Mouse (Mus musculus): ENCODE measurements around the gene Gimap7.
"Not testable (repeated sequence)": the region's sequence is repeated elsewhere in the genome, so short reads cannot be mapped to it uniquely, and the experiment has no call there.

Gene Gimap7

DNA sequence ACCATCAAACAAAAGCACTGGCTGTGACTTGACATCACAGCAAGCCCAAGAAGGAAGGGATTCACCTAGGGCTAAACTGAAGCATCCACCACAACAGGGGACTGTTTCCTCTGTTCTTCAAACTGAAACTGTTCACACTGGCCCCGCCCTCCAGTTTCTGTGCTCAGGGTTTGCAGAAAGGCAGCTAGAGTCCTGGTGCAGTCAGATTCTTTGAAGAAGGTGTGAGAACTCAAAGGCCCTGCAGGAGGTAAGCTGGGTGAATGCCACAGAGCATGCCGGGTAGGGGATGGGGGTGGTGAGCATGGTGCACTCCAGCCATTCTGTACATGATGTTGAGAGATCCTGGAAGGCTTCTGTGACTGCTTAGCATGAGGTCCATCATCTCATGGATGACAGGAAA is at the start of gene Gimap7, which contains the start of gene Gm28053:
Gimap7 (plus strand) TSS at position 167 of the 400 bp plus-strand sequence.
Gm28053 (plus strand) TSS at position 153 of the 400 bp plus-strand sequence.
- DNase-seq (ENCODE audit: low spot score), result no peak

DNA sequence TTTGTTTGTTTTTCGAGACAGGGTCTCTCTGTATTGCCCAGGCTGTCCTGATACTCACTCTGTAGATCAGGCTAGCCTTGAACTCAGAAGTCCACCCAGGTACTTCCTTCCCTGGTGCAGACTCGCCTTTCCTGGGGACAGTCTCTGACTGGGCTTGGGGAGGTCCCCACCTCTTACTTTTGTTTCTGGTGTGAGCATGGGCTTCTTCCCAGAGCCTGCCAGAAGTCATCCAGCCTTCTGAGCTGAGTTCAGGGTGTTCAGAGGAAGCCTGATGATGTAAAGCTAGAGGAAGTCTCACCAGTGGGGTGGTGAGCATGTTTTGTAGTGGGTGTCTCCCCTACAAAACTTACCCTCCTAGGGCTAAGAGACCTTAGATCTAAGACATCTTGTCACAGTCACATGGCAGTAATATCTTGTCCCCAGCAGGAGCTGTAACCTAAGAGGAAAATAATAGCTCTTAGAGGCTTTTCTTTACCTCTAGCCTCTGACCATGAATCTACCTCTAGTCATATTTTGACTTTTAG is 48.9 kb upstream of the Gimap7 start:
- no peak for DNase-seq (ENCODE audit: low spot score)

DNA sequence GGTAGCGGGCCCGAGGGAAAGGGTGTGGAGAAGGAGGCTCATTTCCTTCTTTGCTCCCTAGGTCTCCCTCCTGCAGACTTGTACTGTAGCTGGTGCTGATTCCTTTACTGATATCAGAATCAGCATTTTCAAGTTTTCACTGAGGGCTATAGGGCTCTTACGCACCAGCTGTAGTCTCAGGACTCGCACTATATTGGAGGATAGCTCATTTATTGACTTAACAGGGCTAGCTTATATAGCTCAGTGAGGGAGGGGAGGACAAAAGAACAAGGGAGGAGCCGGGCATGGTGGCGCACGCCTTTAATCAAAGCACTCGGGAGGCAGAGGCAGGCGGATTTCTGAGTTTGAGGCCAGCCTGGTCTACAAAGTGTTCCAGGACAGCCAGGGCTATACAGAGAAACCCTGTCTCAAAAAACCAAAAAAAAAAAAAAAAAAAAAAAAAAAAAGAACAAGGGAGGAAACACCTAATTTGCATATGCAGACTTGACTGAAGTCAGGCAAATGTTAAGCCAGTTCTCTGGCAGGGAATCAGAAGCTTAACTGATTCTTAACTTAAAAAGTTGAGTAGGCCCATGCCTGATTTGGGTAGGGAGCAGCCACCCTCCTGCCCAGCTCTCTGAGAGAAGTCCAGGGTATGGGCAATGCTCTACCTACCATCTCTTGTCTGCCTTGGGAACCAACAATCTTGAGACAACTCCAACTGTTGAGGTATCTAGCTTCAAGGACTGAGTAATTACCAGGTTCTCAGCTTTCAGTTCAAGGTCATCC is 43.9 kb upstream of the Gimap7 start:
- DNase-seq (ENCODE audit: low spot score), result no peak

DNA sequence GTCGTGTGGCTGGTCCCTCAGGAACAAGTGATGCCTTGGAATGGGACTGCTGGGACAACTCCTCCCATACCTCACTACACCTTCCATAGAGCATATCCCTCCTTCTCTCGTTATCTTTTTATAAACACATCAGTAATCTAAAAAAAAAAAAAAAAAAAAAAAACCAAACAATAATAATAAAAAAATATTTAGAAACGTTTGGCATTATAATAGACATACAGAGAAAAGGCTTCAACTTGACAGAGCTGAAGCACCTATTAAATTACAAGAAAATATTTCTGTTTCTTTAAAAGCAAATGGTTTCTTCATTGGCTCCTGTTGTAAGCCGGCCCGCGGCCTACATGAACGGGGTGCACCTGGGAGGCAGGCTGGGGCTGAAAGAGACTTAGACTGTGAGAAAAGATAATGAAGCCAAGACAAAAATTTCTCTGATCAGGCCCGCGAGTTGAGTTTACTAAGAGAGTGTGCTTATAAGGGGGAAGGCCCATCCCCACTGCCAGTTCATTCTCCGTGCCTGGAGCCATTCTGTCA is 43.0 kb upstream of the Gimap7 start:
- DNase-seq (ENCODE audit: low spot score), result no peak

DNA sequence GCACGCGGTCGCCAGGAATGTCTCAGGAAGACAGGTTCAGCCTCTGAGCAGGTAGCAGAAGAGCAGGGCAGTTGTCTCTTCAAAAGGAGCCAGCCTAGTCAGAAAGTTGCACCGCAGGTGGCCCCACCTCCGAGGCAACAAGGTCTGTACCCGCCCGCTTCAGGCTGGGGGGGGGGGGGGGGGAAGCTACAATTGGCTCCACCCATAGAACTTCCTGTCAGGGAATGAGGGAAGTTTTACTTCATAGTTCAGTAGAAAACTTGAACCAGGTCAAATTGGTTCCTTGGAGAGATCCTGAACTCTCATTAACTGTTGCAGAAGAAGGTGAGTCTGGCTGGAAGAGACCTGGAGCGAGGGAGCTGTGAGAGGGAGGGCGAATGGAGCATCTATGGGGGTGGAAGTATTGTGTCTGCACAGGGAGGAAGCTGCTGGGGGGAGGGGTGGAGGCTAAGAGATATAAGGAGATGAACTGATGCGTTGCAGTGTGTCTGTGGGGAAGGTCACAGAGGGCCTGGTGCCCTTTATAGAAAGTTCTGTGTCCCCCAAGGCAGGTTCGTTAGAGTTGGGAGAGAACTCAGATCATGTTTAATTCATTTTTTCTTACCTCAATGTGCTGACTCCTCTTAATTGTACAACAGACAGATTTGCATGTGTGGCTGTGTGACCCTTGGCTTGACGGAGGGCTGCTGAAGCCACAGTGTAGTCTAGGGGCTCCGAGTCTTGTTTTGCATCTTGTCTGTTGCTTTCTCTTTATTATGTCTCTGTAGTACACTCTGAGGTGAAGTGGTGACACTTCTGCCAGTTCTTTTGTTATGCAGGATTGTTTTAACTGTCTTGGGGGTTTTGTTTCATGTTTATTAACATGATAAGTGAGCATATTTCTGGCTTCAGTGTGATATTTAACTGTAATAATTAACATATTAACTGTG is 42.2 kb upstream of the Gimap7 start, which contains the start of gene Gimap9:
Gimap9 (plus strand) TSS at position 199 of the 929 bp plus-strand sequence.
- no peak for DNase-seq (ENCODE audit: low spot score)

DNA sequence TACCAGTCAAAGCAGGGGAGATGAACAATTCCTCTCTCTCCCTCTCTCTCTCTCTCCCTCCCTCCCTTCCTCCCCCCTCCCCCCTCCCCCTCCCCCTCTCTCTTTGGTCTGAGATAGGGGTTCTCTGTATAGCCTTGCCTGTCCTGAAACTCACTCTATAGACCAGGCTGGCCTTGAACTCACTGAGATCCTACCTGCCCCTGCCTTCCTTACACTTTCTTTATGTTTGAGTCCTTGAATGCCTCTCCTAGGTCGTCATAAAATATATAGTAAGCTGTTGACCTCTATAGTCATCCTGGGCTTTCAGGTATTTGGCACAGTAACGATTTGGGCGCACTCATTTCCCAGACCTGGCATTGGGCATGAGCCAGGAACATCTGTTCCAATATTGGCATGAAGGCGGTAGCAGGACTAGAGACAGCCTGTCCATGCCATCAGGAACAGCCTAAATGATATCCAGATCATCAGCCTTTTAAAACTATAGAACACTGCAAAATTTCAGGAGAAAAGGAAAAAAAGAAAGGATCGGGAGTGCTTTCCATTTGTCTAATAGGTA is 41.5 kb upstream of the Gimap7 start:
- DNase-seq (ENCODE audit: low spot score), result no peak

DNA sequence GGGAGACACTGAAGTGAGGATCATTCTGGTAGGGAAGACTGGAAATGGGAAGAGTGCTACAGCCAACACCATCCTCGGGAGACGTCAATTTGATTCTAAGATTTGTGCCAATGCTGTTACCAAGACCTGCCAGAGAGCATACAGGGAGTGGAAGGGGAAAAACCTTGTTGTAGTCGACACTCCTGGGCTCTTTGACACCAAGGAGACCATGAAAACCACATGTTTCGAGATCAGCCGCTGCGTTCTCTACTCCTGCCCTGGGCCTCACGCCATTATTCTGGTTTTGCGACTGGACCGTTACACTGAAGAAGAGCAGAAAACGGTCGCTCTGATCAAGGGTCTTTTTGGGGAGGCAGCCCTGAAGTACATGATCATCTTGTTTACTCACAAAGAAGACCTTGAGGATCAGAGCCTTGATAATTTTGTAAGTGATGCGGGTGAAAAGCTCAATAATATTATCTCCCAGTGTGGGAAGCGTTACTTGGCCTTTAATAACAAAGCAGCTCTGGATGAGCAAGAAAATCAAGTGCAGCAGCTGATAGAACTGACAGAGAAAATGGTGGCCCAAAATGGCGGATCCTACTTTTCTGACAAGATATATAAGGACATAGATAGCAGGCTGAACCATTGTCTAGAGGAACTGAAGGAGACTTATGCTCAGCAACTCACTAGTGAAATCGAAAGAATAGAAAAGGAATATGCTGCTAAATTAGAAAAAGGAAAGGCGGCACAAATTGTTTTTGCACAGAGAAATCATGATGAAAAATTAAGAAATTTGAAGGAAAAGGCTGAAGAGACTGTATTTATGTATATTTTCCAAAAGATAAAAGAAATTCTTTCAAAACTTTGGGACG is 40.7 kb upstream of the Gimap7 start:
- no peak for DNase-seq (ENCODE audit: low spot score)

DNA sequence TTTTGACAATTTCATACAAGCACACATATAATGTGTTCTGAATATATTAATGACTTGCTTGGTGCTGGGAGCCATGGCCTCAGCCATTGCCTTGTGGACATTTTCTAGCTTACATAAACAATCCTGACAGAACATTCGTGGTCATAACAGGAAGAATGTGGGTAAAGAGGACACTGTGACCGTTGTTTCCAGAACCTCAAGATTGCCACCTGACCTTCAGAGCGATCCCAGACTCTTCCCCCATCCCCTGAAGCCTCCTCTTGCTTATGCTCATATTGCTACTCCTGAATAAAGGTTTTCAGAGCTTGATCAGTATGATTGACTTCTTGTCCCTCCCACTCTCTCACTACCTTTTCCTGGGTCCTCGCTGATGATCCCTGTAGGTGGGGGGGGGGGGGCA is 40.0 kb upstream of the Gimap7 start:
- no peak for DNase-seq (ENCODE audit: low spot score)

DNA sequence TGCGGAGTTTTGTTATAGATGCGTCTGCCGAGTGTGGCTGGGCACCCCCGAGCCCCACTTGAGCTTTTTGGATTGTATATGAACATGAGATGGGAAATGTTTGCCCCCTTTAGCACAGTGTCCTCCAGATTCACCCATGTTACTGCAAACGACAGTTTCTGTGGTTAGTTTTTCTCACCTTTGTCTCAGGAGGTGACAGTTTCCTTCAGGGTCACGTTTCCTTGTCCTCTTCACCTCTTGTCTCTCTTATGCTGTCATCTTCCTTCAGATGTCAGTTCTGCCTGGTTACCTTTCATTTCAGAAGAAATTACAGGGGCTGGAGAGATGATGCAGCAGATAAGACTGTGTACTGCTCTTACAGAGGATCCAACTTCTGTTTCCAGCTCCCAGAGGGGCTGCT is 38.7 kb upstream of the Gimap7 start:
- no peak for DNase-seq (ENCODE audit: low spot score)

DNA sequence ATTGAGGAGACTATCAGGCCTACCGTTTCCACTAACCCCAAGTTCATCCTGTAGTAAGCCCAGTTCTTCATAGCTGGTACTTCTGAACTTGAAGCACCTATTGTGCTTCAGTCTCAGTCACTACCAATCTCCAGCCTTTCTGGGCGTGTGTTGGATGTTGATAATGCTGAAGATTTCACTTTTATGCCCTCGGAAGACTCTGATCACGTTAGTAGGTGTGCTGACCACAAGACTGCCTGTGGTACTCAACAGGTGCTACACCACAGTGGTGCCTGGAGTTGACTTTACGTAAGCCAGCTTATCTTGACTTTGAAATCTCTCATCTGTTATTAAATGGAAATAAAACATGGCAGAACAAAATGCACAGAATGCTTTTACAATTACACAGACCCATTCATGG is 38.0 kb upstream of the Gimap7 start:
- no peak for DNase-seq (ENCODE audit: low spot score)

DNA sequence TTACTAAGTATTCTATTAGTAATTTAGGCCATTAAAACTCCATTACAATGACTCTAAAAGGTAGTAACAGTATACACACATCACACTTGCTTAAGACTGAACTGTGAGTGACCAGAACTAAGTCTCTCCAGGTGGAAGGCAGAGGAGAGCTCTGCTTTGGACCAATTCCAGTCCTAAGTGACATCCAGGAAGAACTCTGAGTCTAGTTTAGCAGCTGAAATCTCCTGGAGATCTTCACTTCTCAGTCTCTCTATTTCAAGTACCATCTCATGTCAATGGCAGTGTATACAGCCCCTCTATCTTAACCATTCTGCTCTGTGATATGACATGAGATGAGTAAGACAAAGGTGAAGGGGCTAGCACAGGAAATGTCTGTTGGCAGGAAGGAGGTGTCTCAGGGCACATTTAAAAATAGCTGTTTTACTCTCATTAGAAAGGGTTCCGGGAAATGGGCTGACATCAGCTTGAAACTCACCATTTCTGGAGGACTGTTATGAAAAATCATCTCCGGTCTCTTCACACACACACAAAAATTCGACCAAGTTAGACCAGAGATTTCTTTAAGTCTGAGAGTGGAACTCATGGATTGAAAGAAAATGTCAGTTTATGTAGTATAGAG is 36.8 kb upstream of the Gimap7 start:
- no peak for DNase-seq (ENCODE audit: low spot score)

DNA sequence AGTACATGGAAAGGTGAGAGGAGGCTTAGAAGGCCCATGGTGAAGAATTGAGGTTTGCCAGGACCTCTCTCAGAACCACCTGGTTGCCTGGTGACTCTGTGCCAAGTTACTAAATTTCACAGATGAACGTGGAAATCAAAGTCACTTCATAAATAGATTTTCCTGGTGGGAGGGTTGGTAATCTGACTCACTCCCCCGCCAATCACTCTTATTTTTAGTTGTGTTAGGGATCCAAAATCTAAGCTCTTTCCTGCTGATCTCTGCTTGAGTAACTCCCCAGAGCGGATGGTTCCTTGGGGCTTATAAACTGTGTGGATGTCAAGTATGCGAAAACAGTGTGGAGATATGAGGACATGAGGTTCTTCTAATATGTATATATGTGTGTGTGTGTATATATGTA is 36.1 kb upstream of the Gimap7 start:
- DNase-seq (ENCODE audit: low spot score), result no peak

DNA sequence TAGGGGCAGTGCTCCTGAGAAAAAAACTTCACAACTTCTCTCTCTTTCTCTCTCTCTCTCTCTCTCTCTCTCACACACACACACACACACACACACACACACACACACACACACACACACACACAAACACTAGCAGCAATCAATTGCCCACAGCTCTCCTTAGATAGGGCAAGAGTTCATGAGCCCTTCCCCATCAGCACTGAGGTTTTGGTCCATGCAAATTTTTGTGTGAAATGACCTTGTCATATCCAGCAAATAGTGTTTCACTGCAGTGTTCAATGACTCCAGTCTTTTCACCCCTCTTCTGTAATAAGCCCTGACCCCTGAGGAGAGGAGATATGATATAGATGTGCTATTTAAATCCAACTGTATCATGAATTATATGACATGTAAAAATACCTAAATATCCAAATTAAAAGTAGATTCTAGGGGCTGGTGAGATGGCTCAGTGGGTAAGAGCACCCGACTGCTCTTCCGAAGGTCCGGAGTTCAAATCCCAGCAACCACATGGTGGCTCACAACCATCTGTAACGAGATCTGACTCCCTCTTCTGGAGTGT is 35.1 kb upstream of the Gimap7 start:
- not testable (repeated sequence) for DNase-seq (ENCODE audit: low spot score)

DNA sequence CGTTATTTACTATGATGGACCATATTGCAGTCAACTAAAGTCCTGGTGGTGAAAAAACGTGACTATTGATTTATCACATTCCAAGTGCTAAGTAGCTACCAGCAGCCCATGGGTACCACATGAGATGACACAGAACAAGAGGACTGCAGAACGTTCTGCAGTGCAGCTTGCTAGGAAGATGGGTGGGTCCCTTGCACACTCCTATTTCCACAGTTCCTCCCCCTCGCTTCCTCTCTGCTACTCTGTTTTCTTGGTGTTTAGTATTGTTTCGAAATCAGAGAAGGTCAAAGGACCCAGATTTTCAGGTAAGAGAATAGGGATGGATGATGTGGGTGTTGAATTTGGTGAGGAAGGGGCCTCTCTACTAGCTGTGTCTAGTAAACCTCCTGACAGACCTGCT is 34.1 kb upstream of the Gimap7 start, which contains the start of gene Gimap4:
Gimap4 (plus strand) TSS at position 231 of the 400 bp plus-strand sequence.
- no peak for DNase-seq (ENCODE audit: low spot score)

DNA sequence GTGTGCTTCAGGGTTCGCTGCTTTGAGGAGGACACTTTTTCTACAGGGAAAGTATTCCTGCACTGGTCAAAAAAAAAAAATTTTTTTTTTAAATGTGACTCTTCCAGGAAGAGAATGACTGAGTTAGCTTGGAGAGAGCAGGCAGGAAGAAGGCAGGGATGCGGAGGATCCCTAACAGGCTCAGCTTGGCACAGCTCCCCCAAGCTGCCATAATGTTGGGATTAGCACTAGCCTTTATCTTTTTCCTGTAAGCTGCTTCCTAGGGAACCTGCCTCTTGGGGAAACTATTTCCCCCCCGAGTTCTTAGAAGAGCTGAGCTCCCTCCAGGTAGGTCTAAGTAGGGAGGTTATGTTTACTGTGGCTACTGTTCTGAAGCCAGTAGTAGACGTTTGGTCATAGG is 33.6 kb upstream of the Gimap7 start:
- no peak for DNase-seq (ENCODE audit: low spot score)

DNA sequence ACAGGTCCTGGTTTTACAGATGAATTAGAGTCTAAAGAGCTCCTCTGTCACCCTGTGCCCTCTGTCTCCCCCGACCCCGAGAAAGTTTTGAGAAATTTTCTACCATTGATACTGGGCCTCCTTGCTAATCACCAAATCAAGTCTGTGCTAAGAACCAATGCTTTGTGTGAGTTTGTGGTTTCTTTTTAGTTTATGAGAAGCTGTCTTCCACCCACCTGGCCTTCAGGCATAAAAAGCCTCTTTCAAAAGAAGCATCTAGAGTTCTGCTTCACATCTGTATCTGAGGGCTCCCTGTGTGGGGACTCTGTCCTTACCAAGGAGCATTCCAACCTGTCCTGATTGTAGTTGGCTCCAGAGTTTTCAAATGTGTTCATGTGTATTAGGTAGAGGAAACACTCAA is 33.2 kb upstream of the Gimap7 start:
- no peak for DNase-seq (ENCODE audit: low spot score)

DNA sequence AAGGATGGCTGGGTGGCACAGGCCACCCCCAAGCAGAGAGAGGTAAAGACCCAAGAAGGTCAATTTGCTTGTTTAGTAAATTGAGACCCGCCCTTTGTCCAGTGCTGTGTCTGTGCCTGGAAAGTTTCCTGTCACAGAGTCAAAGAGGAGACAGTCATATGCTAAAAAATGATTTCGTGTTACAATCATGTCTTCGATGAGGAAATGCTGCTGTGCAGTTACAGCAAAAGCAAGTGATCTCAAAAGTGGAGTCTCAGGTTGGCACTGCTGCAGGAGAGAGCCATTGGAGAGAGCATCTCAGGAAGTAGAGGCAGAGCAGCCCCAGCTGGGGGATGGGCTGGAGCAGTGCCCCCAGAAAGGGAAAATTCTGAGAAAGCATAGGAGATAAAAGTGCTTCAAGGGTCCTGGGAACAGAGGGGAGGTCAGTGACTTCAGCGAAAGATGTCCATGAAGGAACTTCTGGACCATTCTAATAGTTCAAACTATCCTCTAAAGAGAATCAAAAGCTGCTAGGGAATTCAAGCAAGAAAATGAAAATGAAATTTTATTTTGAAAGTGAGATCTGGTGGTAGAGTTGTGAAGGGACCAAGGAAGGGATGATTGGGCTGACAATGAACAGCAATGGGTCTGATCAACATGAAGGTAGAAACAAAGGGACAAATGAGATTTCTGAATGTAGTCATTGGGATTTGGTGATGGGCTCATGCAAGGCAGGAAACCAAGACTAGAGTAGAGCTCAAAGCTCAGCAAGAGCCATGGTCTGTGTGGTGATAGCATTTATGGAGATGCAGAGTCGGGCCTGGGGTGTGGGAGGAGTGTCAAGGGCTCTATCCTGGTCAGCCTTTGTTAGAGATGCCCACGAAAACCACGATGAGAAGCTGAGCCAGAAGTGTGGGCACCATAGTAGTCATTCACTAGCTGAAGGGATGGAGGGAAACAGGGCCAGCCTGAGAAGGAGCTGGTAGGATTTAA is 32.4 kb upstream of the Gimap7 start:
- no peak for DNase-seq (ENCODE audit: low spot score)

DNA sequence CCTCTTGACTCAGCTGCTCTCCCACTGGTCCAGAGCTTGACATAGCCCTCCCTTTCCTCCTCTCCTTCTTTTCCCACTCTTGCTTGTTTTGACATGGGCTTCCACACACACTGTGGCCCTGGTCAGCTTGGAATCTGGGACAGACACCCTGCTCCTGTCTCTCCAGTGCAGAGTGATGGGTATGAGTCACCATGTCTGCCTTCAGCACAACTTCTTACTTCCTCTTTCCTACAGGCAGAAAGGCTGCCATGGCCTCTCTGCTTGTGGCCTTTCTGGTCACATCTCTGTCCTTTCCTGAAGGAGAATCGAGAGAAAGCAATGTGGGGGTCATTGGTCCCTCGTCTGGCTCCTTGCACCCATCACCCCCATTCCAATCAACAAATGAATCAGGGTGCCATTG is 31.3 kb upstream of the Gimap7 start:
- no peak for DNase-seq (ENCODE audit: low spot score)

DNA sequence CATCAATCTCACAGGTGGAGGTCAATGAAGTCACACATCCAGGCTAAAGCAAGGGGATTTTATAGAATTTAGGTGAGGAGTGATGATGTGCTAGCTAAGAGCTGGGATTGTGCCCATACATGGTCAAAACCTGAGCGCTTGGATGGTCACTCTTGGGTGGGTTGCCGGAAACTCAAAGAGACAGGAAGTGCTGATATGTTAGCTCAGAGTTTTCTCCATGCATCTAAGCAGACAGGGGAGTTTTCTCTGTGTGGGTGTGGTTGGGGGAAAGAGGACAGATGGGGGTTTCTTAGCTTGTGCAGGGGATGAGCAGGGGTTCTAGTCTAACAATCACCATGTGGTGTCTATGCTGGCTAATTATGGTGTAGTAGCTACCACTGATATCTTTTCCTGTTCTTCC is 29.1 kb upstream of the Gimap7 start:
- no peak for DNase-seq (ENCODE audit: low spot score)
